Mouse (Mus musculus): Measurements from ENCODE around the gene Map3k5.

The Map3k5 gene

GRCm38 (mm10) chr10:20004786-20005185 is 70.5 kb downstream of the Map3k5 start:
- no peak for DNase-seq (ENCODE audit: extremely low spot score, low read depth, low spot score)

- no peak for DNase-seq (ENCODE audit: extremely low spot score, low read depth, low spot score)
These were observed 71.2 kb downstream of the Map3k5 start for GRCm38 (mm10) chr10:20005491-20005952.

- no peak for DNase-seq (ENCODE audit: extremely low spot score, low read depth, low spot score)
These were observed 72.2 kb downstream of the Map3k5 start for GRCm38 (mm10) chr10:20006333-20007093.

GRCm38 (mm10) chr10:20009310-20009709 is 75.0 kb downstream of the Map3k5 start:
- no peak for DNase-seq (ENCODE audit: extremely low spot score, low read depth, low spot score)

- DNase-seq (ENCODE audit: extremely low spot score, low read depth, low spot score): no peak
These were observed 75.7 kb downstream of the Map3k5 start for GRCm38 (mm10) chr10:20010018-20010417.

GRCm38 (mm10) chr10:20018406-20018805 is 84.1 kb downstream of the Map3k5 start:
- DNase-seq (ENCODE audit: extremely low spot score, low read depth, low spot score): no peak

GRCm38 (mm10) chr10:20018806-20019205 is 84.5 kb downstream of the Map3k5 start:
- DNase-seq (ENCODE audit: extremely low spot score, low read depth, low spot score): no peak

- DNase-seq (ENCODE audit: extremely low spot score, low read depth, low spot score): no peak
These were observed 87.0 kb downstream of the Map3k5 start for GRCm38 (mm10) chr10:20021256-20021655.

GRCm38 (mm10) chr10:20021670-20022468 is 87.6 kb downstream of the Map3k5 start:
- DNase-seq (ENCODE audit: extremely low spot score, low read depth, low spot score): no peak

- DNase-seq (ENCODE audit: extremely low spot score, low read depth, low spot score): no peak
These were observed 88.5 kb downstream of the Map3k5 start for GRCm38 (mm10) chr10:20022608-20023340.

GRCm38 (mm10) chr10:20023524-20023923 is 89.3 kb downstream of the Map3k5 start:
- DNase-seq (ENCODE audit: extremely low spot score, low read depth, low spot score): no peak

GRCm38 (mm10) chr10:20024891-20025290 is 90.6 kb downstream of the Map3k5 start:
- no peak for DNase-seq (ENCODE audit: extremely low spot score, low read depth, low spot score)

- DNase-seq (ENCODE audit: extremely low spot score, low read depth, low spot score): no peak
These were observed 91.7 kb downstream of the Map3k5 start for GRCm38 (mm10) chr10:20025781-20026520.

GRCm38 (mm10) chr10:20030703-20031102 is 96.4 kb downstream of the Map3k5 start:
- no peak for DNase-seq (ENCODE audit: extremely low spot score, low read depth, low spot score)

- DNase-seq (ENCODE audit: extremely low spot score, low read depth, low spot score): no peak
These were observed 97.7 kb downstream of the Map3k5 start for GRCm38 (mm10) chr10:20031936-20032335.

GRCm38 (mm10) chr10:20036375-20036774 is 102.1 kb downstream of the Map3k5 start:
- DNase-seq (ENCODE audit: extremely low spot score, low read depth, low spot score): no peak

- DNase-seq (ENCODE audit: extremely low spot score, low read depth, low spot score): no peak
These were observed 102.6 kb downstream of the Map3k5 start for GRCm38 (mm10) chr10:20036846-20037245.

GRCm38 (mm10) chr10:20039531-20039930 is 105.3 kb downstream of the Map3k5 start:
- no peak for DNase-seq (ENCODE audit: extremely low spot score, low read depth, low spot score)

- no peak for DNase-seq (ENCODE audit: extremely low spot score, low read depth, low spot score)
These were observed 105.8 kb downstream of the Map3k5 start for GRCm38 (mm10) chr10:20040116-20040515.

- DNase-seq (ENCODE audit: extremely low spot score, low read depth, low spot score): no peak
These were observed 106.4 kb downstream of the Map3k5 start for GRCm38 (mm10) chr10:20040677-20041076.

- no peak for DNase-seq (ENCODE audit: extremely low spot score, low read depth, low spot score)
These were observed 107.8 kb downstream of the Map3k5 start for GRCm38 (mm10) chr10:20042081-20042480.
